Mouse (Mus musculus) stomach, embryonic 14.5 days (tissue): ENCODE measurements around the gene Slc25a17. TPM values are rescaled to one million over a fixed set of nuclear protein-coding genes. Genes with fewer than 3 reads are reported as not detected.

ENCODE experiments used
- ATAC-seq: fragments of 200-750 bp; cut with Nextera tagmentation; 2 replicates; pipeline ENCODE4 v1.8.0; 2017; ENCODE audit warnings: low read depth, moderate TSS enrichment; ENCODE audit not compliant: insufficient number of reproducible peaks, insufficient read depth, low FRiP score
- H3K27ac ChIP-seq: fragments of 300-500 bp; sonication (generic); 2 replicates; pipeline ENCODE4 v1.5.1; 2014; ENCODE audit warnings: mild to moderate bottlenecking, low read length, moderate library complexity, mixed read lengths
- H3K27me3 ChIP-seq: fragments of 300-500 bp; sonication (generic); 2 replicates; pipeline ENCODE4 v1.6.1; 2014; ENCODE audit warnings: low read length, control low read depth, mixed read lengths; ENCODE audit not compliant: control insufficient read depth, insufficient read depth
- H3K36me3 ChIP-seq: fragments of 300-500 bp; sonication (generic); 2 replicates; pipeline ENCODE4 v1.6.1; 2014; ENCODE audit warnings: mild to moderate bottlenecking, control low read depth, low read length, moderate library complexity, mixed read lengths; ENCODE audit not compliant: control insufficient read depth, insufficient read depth
- H3K4me1 ChIP-seq: fragments of 300-500 bp; sonication (generic); 2 replicates; pipeline ENCODE4 v1.6.1; 2014; ENCODE audit warnings: low read length, control low read depth, mixed read lengths; ENCODE audit not compliant: control insufficient read depth, insufficient read depth
- H3K4me2 ChIP-seq: fragments of 300-500 bp; sonication (generic); replicated peaks from 2 replicates; pipeline ENCODE4 v1.6.1; 2014; ENCODE audit warnings: low read depth, low read length, control low read depth
- H3K4me3 ChIP-seq: fragments of 300-500 bp; sonication (generic); 2 replicates; pipeline ENCODE4 v1.5.1; 2014; ENCODE audit warnings: low read depth, low read length, control low read depth
- H3K9ac ChIP-seq: fragments of 300-500 bp; sonication (generic); replicated peaks from 2 replicates; pipeline ENCODE4 v1.6.1; 2014; ENCODE audit warnings: low read depth, mild to moderate bottlenecking, control low read depth, low read length, moderate library complexity, mixed read lengths
- H3K9me3 ChIP-seq: fragments of 300-500 bp; sonication (generic); 2 replicates; pipeline ENCODE4 v1.6.1; 2016; ENCODE audit warnings: low read depth, low read length, control low read depth; ENCODE audit not compliant: control insufficient read depth
- WGBS: fragments of 180-500 bp; shearing (Covaris S2); extraction: QIAGEN DNeasy Blood & Tissue Kit; methylation state at CpG from one replicate; pipeline ENCODE4 v1.1.7; 2014; 5-methylcytosine and 5-hydroxymethylcytosine counted together
- polyA plus RNA-seq: library from polyadenylated mRNA; unstranded; fragments of >200 nt; fragmentation: Nextera tagmentation; extraction: Ambion mirVana; gene quantifications from 2 replicates; pipeline ENCODE4 v1.2.1, GENCODE M21; 2014

Slc25a17 gene
- polyA plus RNA-seq, 1 experiment from 2014 or later = 110 TPM

DNA sequence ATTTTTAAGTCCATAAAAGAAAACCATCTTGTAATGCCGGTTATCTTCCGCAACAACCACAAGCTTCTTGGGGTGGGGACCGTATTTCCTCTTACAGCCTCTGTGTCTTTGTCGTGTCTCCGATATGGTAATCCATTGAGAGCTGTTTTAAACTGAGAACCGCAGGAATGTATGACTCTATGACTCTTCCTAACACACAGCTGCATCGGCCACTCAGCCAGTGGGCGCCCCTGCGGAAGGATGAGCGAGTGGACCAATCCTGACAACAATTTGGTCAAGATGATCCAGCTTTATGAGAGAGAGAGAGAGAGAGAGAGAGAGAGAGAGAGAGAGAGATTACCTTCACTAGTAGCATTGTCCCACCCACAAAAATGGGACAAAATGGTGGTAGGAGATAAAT lies 65.7 kb downstream of the Slc25a17 start:
- H3K27ac ChIP-seq = no peak overlapping the region
- no peaks in the 10 kb centered on the region for H3K9me3 ChIP-seq
- 91% methylated on average over 10 of the region's 10 CpGs for WGBS
- H3K4me1 ChIP-seq = peaks cover 13% of the 10 kb centered on the region; the same call in 1 of the 2 replicates
- no peak overlapping the region for H3K4me2 ChIP-seq
- H3K27me3 ChIP-seq = no peaks in the 10 kb centered on the region
- H3K36me3 ChIP-seq = no peaks in the 10 kb centered on the region
- no peak overlapping the region for H3K9ac ChIP-seq
- no peak for ATAC-seq
- H3K4me3 ChIP-seq = no peak overlapping the region

DNA sequence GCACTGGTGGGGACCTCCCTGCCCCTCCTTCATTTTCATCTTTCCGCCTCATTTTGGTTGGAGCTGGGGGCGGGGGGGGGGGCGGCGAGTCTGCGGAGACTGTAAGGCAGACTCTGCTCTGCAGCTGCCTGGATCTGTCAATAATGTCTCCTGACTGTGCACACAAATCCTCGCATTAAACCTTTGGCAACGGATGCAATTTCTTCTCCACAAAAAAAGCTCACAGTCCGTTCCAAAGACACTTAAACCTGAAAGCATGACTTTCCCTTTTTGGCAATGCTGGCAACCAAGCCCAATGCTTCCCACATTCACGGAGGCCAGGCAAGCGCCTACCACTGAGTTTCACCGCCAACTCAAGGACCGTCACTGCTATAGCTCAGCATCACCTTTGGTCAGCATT lies 66.2 kb downstream of the Slc25a17 start:
- WGBS = 78% methylated on average over 12 of the region's 12 CpGs

DNA sequence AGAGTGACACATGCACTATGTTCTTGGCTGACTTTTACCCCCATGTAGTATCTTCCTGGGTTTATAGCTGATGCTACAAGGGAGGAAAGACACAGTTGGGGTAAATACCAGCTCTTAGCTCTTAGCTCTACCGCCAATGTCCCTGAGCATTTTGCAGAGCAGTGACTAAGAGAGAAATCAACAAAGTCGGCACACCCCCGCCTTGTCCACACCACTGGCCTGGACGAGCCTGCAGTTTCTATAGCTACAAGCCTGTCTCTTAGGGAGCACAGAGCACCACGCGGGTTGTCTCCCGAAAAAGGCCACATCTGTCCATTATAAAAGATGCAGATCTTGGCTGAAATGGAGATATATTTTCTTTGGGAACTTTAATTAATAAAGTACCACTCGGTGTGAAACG lies 69.9 kb downstream of the Slc25a17 start:
- Histone ChIP-seq H3K4me2 (no peak overlapping the region), H3K9ac (no peak overlapping the region), H3K4me3 (no peak overlapping the region), H3K27me3 (no peaks in the 10 kb centered on the region), H3K4me1 (peaks cover 13% of the 10 kb centered on the region; the same call in 1 of the 2 replicates), H3K36me3 (no peaks in the 10 kb centered on the region), H3K27ac (no peak overlapping the region), H3K9me3 (no peaks in the 10 kb centered on the region)
- ATAC-seq = no peak
- 78% methylated on average over 9 of the region's 9 CpGs for WGBS

More for the DNA sequence above, 66.2 kb downstream of the Slc25a17 start:
- H3K4me2 ChIP-seq = no peak overlapping the region
- H3K4me1 ChIP-seq = peaks cover 13% of the 10 kb centered on the region; the same call in 1 of the 2 replicates
- no peak overlapping the region for H3K9ac ChIP-seq
- H3K4me3 ChIP-seq = no peak overlapping the region
- H3K27me3 ChIP-seq = no peaks in the 10 kb centered on the region
- ATAC-seq = no peak
- H3K9me3 ChIP-seq = no peaks in the 10 kb centered on the region
- no peak overlapping the region for H3K27ac ChIP-seq
- H3K36me3 ChIP-seq = no peaks in the 10 kb centered on the region

DNA sequence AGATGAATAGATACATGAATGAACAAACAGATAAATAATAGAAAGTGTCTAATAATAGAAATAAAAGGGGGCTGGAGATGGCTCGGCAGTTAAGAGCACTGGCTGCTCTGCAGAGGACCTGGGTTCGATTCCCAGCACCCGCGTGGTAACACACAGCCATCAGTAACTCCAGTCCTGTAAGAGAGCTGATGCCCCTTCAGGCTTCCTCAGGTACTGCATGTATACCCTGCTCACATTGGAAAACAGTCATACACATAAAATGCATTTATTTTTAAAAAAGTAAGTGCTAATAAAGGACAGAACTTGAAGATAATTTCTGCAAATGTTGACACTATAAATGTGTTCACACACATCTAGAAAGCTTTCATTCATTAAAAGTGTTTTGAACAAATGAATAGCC lies 70.4 kb downstream of the Slc25a17 start:
- Histone ChIP-seq H3K4me3 (no peak overlapping the region), H3K4me1 (peaks cover 13% of the 10 kb centered on the region; the same call in 1 of the 2 replicates), H3K9me3 (no peaks in the 10 kb centered on the region), H3K36me3 (no peaks in the 10 kb centered on the region), H3K27ac (no peak overlapping the region), H3K27me3 (no peaks in the 10 kb centered on the region), H3K9ac (no peak overlapping the region), H3K4me2 (no peak overlapping the region)
- 90% methylated on average over 4 of the region's 4 CpGs for WGBS
- no peak for ATAC-seq

DNA sequence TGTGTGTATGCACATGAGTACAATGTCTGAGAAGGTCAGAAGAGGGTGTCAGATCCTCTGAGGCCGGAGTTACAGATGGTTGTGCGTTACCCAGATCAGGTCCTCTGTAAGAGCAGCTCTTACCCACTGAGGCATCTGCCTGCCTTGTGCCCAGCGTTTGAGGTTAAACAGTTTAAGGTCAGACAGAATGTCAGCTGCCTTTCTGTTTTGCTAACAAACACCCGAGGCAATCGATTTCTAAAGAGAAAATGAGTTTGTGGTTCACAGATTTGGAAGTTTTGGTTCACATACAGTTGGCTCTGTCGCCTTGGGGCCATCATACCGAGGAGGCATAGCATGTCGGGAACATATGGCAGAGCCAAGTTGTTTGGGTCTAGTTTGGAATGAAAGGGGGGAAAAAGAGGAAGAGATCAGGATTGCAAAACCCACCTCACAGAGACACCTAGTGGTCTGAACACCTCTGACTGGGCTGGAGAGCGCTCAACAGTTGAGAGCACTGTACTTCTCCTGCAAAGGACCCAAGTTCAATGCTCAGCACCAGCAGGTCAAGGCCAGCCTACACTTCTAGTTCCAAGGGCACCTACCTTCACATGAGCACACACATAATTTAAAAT lies 76.4 kb downstream of the Slc25a17 start:
- Histone ChIP-seq H3K4me3 (no peak overlapping the region), H3K4me2 (no peak overlapping the region), H3K9me3 (no peaks in the 10 kb centered on the region), H3K27ac (no peak overlapping the region), H3K36me3 (no peaks in the 10 kb centered on the region), H3K27me3 (no peaks in the 10 kb centered on the region), H3K9ac (no peak overlapping the region), H3K4me1 (no peaks in the 10 kb centered on the region)
- 73% methylated on average over 9 of the region's 9 CpGs for WGBS
- no peak for ATAC-seq

DNA sequence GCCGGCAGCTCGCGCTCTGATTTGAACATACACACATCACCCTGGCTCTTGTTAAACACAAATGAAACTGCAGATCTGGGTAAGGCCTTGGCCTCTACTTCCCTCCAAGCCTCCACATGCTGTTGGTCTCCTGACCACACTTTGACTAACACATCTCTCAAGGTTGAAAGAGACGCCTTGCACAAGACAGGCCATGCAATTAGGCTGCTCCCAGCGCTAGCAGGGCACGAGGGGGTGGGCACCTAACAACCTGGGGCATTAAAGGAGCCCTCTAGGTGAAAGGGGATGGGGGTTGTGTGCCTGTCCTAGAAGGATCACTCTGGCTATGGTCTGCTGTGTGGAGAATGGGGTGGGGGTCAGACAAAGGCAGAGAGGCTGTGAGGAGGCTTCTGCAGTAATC lies 81.9 kb downstream of the Slc25a17 start:
- ATAC-seq = no peak
- H3K27ac ChIP-seq = no peak overlapping the region

DNA sequence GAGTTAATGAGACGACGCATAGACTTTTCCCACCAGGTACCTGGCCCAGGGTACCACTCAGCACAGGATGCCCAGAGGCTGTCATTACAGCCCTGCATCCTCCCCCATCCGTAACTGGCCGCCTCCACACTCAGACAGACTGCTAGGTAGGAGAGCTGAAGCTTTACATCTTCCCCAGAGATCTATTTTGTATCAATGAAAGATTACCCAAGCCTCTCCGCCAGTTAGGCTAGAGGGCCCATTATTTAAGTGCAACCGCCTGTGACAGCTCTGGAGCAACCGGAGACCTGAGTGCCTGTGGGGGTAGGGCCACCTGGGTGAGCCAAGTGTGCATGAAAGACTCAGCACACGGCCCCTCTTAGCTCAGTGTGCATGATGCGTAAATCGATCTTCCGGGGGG lies 82.7 kb downstream of the Slc25a17 start:
- WGBS = 13% methylated on average over 11 of the region's 11 CpGs
- Histone ChIP-seq H3K27ac (no peak overlapping the region), H3K36me3 (no peaks in the 10 kb centered on the region), H3K27me3 (no peaks in the 10 kb centered on the region), H3K9ac (no peak overlapping the region), H3K4me1 (0 out of 2 replicates have a peak, but pooled peaks cover 7% of the 10 kb centered on the region), H3K9me3 (no peaks in the 10 kb centered on the region), H3K4me3 (no peak overlapping the region), H3K4me2 (no peak overlapping the region)
- ATAC-seq = no peak

More for the DNA sequence above, 81.9 kb downstream of the Slc25a17 start:
- Histone ChIP-seq H3K9ac (no peak overlapping the region), H3K4me2 (no peak overlapping the region), H3K4me3 (no peak overlapping the region), H3K27me3 (no peaks in the 10 kb centered on the region), H3K9me3 (no peaks in the 10 kb centered on the region), H3K4me1 (0 out of 2 replicates have a peak, but pooled peaks cover 7% of the 10 kb centered on the region), H3K36me3 (no peaks in the 10 kb centered on the region)
- whole genome bisulfite sequencing = 81% methylated on average over 6 of the region's 6 CpGs

DNA sequence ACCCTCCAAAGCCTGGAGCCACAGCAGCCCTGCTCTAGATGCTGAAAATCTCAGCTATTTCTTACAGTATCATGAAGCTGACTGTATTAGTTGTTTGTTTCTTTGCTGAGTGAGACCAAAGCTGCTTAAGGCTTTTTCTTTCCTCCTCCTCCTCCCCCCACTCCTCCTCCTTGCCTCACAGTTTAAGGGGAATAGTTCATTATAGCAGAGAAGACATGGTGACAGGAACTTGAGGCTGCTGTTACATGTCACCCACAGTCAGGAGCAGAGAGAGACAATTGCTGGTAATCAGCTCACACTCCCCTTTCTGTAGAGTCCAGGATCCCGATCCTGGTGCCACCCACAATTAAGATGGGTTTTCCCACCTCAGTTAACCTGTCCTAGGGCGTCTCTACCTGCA lies 87.3 kb downstream of the Slc25a17 start:
- Histone ChIP-seq H3K4me1 (0 out of 2 replicates have a peak, but pooled peaks cover 7% of the 10 kb centered on the region), H3K36me3 (no peaks in the 10 kb centered on the region), H3K9ac (no peak overlapping the region), H3K27me3 (no peaks in the 10 kb centered on the region), H3K4me3 (no peak overlapping the region), H3K4me2 (no peak overlapping the region), H3K27ac (no peak overlapping the region), H3K9me3 (no peaks in the 10 kb centered on the region)
- WGBS = 73% methylated on average over 2 of the region's 2 CpGs
- ATAC-seq = no peak
